8 mouse cellular contexts compared by ENCODE assay signal in genomic region chrX:155625671-155626196, GRCm38 (mm10). TPM values are rescaled to one million over a fixed set of nuclear protein-coding genes. Genes with fewer than 3 reads are reported as not detected.
DNase-seq lines count a peak whose midpoint lies in the region; ATAC-seq and TF ChIP-seq lines count a peak whose summit lies in the region.

No protein-coding gene starts in this region.

- no peaks in the 10 kb centered on the region for H3K9me3 ChIP-seq in lung, embryonic 14.5 days (ENCODE audit: low read depth, low read length)
- H3K9me3 ChIP-seq in stomach, embryonic 15.5 days: no peaks in the 10 kb centered on the region

- H3K36me3 ChIP-seq in lung, embryonic 14.5 days (ENCODE audit: insufficient read depth): no peaks in the 10 kb centered on the region
- no peaks in the 10 kb centered on the region for H3K36me3 ChIP-seq in stomach, embryonic 15.5 days

- H3K27ac ChIP-seq in lung, embryonic 14.5 days (ENCODE audit: low read depth): no peak overlapping the region
- H3K27ac ChIP-seq in stomach, embryonic 15.5 days: no peak overlapping the region
- no peak overlapping the region for H3K27ac ChIP-seq in gastrocnemius, adult 2 months

- DNase-seq in cerebellum, adult 9-11 months: peak; percentile 14
- no peak for DNase-seq in cerebellum, adult 8-10 months
- DNase-seq in lung, embryonic 14.5 days: peak; percentile 55
- DNase-seq in lung, postnatal 4 days: no peak
- DNase-seq in mesoderm, embryonic 11.5 days (ENCODE audit: low read depth, low spot score): peak; percentile 53
- DNase-seq in natural killer cell, adult 2 months (ENCODE audit: low spot score in 2 of 2): no peak
- DNase-seq in gastrocnemius, adult 2 months: no peak

- 8% methylated on average over 13 of the region's 13 CpGs for WGBS in lung, embryonic 14.5 days
- 13% methylated on average over 13 of the region's 13 CpGs for WGBS in stomach, embryonic 15.5 days

- H3K4me1 ChIP-seq in lung, embryonic 14.5 days (ENCODE audit: insufficient read depth): no peaks in the 10 kb centered on the region
- no peaks in the 10 kb centered on the region for H3K4me1 ChIP-seq in stomach, embryonic 15.5 days

- intact Hi-C loops in gastrocnemius, adult 2 months (cut with DNase I): no loop called here

- H3K4me2 ChIP-seq in lung, embryonic 14.5 days: peak overlapping the region; percentile 26; the same call in 1 of the 2 replicates
- H3K4me2 ChIP-seq in stomach, embryonic 15.5 days: peak overlapping the region; percentile 25; the same call in 1 of the 2 replicates

- ATAC-seq in lung, embryonic 14.5 days (ENCODE audit: insufficient read depth): no peak; the same call in 1 of the 2 replicates
- ATAC-seq in stomach, embryonic 15.5 days (ENCODE audit: insufficient read depth, low FRiP score, low read depth): no peak

- no peak overlapping the region for H3K9ac ChIP-seq in lung, embryonic 14.5 days
- no peak overlapping the region for H3K9ac ChIP-seq in stomach, embryonic 15.5 days

- peaks cover 36% of the 10 kb centered on the region for H3K27me3 ChIP-seq in lung, embryonic 14.5 days (ENCODE audit: insufficient read depth, low read length)
- H3K27me3 ChIP-seq in stomach, embryonic 15.5 days (replicated peaks): peaks cover 26% of the 10 kb centered on the region; the same call in 1 of the 2 replicates

- TF ChIP-seq CTCF in lung, embryonic 14.5 days (IDR thresholded peaks at IDR 0.05; ENCODE audit: low read depth): no peak
- TF ChIP-seq CTCF in gastrocnemius, adult 2 months (IDR thresholded peaks at IDR 0.05): no peak

- no peak overlapping the region for H3K4me3 ChIP-seq in lung, embryonic 14.5 days (ENCODE audit: low read depth, low read length)
- no peak overlapping the region for H3K4me3 ChIP-seq in stomach, embryonic 15.5 days (replicated peaks)
- H3K4me3 ChIP-seq in gastrocnemius, adult 2 months: no peak overlapping the region

RNA-seq across cellular contexts. Expression of gene Gm15155, which starts 1.2 kb away (rescaled TPM):
- polyA plus RNA-seq in lung, embryonic 14.5 days (2014; fragmentation: Nextera tagmentation; extraction: Ambion mirVana): not detected in 2 replicates
- polyA plus RNA-seq in stomach, embryonic 15.5 days (2015; fragmentation: Nextera tagmentation; extraction: Ambion mirVana): not detected in 2 replicates
- total RNA-seq in gastrocnemius, adult 2 months (2021): not detected

RNA-seq across cellular contexts. Expression of gene Ptchd1, which starts 2.1 kb away (rescaled TPM):
- 0.32 and 0.76 TPM in 2 replicates for polyA plus RNA-seq in lung, embryonic 14.5 days (2014; fragmentation: Nextera tagmentation; extraction: Ambion mirVana)
- 3.8 and 4.3 TPM in 2 replicates for polyA plus RNA-seq in stomach, embryonic 15.5 days (2015; fragmentation: Nextera tagmentation; extraction: Ambion mirVana)
- total RNA-seq in gastrocnemius, adult 2 months (2021): under 1 TPM; 0.20 TPM

Comparison
In these comparisons a context has a peak if more than half of its experiments do, and no peak if none do; other contexts are left out.
1. DNase-seq: peak in cerebellum, adult 9-11 months (single experiment), lung, embryonic 14.5 days (single experiment) and mesoderm, embryonic 11.5 days (single experiment); none in cerebellum, adult 8-10 months (single experiment), lung, postnatal 4 days (0 of 2), natural killer cell, adult 2 months (0 of 2) and gastrocnemius, adult 2 months (single experiment).